Mouse (Mus musculus): Measurements from ENCODE around the gene Zfhx3. TPM values are rescaled to one million over a fixed set of nuclear protein-coding genes. Genes with fewer than 3 reads are reported as not detected.

The Zfhx3 gene
- polyA plus RNA-seq, 1 experiment from 2014 or later = 27.5 TPM

GRCm38 (mm10) chr8:108348352-108348751 lies 405.9 kb downstream of the Zfhx3 start:
- Histone ChIP-seq H3K9me3 (replicated peaks; ENCODE audit: control insufficient read depth, low read length) (no peaks in the 10 kb centered on the region), H3K27me3 (ENCODE audit: control insufficient read depth, insufficient read depth, low read length) (no peaks in the 10 kb centered on the region), H3K27ac (replicated peaks; ENCODE audit: low read depth, low read length) (no peak overlapping the region), H3K4me3 (ENCODE audit: low read depth, low read length) (no peak overlapping the region), H3K4me2 (ENCODE audit: low read depth, low read length) (no peak overlapping the region), H3K9ac (replicated peaks; ENCODE audit: low read length) (no peak overlapping the region), H3K36me3 (replicated peaks; ENCODE audit: control insufficient read depth, insufficient read depth, low read depth, low read length) (no peaks in the 10 kb centered on the region), H3K4me1 (ENCODE audit: control insufficient read depth, insufficient read depth, low read length) (no peaks in the 10 kb centered on the region)
- WGBS = 86% methylated on average over 14 of the region's 14 CpGs
- DNase-seq (ENCODE audit: low spot score) (no peak), ATAC-seq (replicated peaks; ENCODE audit: insufficient number of reproducible peaks, low FRiP score, low TSS enrichment, low read depth) (no peak)

- Histone ChIP-seq H3K4me2 (ENCODE audit: low read depth, low read length) (no peak overlapping the region), H3K36me3 (replicated peaks; ENCODE audit: control insufficient read depth, insufficient read depth, low read depth, low read length) (no peaks in the 10 kb centered on the region), H3K27ac (replicated peaks; ENCODE audit: low read depth, low read length) (no peak overlapping the region), H3K4me1 (ENCODE audit: control insufficient read depth, insufficient read depth, low read length) (no peaks in the 10 kb centered on the region), H3K4me3 (ENCODE audit: low read depth, low read length) (no peak overlapping the region), H3K27me3 (ENCODE audit: control insufficient read depth, insufficient read depth, low read length) (no peaks in the 10 kb centered on the region), H3K9me3 (replicated peaks; ENCODE audit: control insufficient read depth, low read length) (no peaks in the 10 kb centered on the region), H3K9ac (replicated peaks; ENCODE audit: low read length) (no peak overlapping the region)
- ATAC-seq (replicated peaks; ENCODE audit: insufficient number of reproducible peaks, low FRiP score, low TSS enrichment, low read depth) (no peak), DNase-seq (ENCODE audit: low spot score) (no peak)
- WGBS = 67% methylated on average over 4 of the region's 4 CpGs
Observed at GRCm38 (mm10) chr8:108348776-108349175, 406.3 kb downstream of the Zfhx3 start.

- 48% methylated on average over 10 of the region's 10 CpGs for WGBS
- peak; percentile 25 for DNase-seq (ENCODE audit: low spot score)
- no peak; the same call in 1 of the 2 replicates for ATAC-seq (replicated peaks; ENCODE audit: insufficient number of reproducible peaks, low FRiP score, low TSS enrichment, low read depth)
Observed at GRCm38 (mm10) chr8:108355119-108355777, 412.8 kb downstream of the Zfhx3 start.

GRCm38 (mm10) chr8:108361402-108361801 lies 419.0 kb downstream of the Zfhx3 start:
- Histone ChIP-seq H3K4me2 (ENCODE audit: low read depth, low read length) (no peak overlapping the region), H3K9ac (replicated peaks; ENCODE audit: low read length) (no peak overlapping the region), H3K4me3 (ENCODE audit: low read depth, low read length) (no peak overlapping the region), H3K9me3 (replicated peaks; ENCODE audit: control insufficient read depth, low read length) (no peaks in the 10 kb centered on the region), H3K4me1 (ENCODE audit: control insufficient read depth, insufficient read depth, low read length) (no peaks in the 10 kb centered on the region), H3K36me3 (replicated peaks; ENCODE audit: control insufficient read depth, insufficient read depth, low read depth, low read length) (no peaks in the 10 kb centered on the region), H3K27me3 (ENCODE audit: control insufficient read depth, insufficient read depth, low read length) (no peaks in the 10 kb centered on the region), H3K27ac (replicated peaks; ENCODE audit: low read depth, low read length) (no peak overlapping the region)
- ATAC-seq (replicated peaks; ENCODE audit: insufficient number of reproducible peaks, low FRiP score, low TSS enrichment, low read depth) (no peak), DNase-seq (ENCODE audit: low spot score) (no peak)
- 23% methylated on average over 4 of the region's 4 CpGs for WGBS

More at GRCm38 (mm10) chr8:108355119-108355777, 412.8 kb downstream of the Zfhx3 start:
- H3K9ac ChIP-seq (replicated peaks; ENCODE audit: low read length) = no peak overlapping the region
- H3K9me3 ChIP-seq (replicated peaks; ENCODE audit: control insufficient read depth, low read length) = no peaks in the 10 kb centered on the region
- no peaks in the 10 kb centered on the region for H3K4me1 ChIP-seq (ENCODE audit: control insufficient read depth, insufficient read depth, low read length)
- no peak overlapping the region for H3K27ac ChIP-seq (replicated peaks; ENCODE audit: low read depth, low read length)
- H3K4me3 ChIP-seq (ENCODE audit: low read depth, low read length) = no peak overlapping the region
- no peak overlapping the region for H3K4me2 ChIP-seq (ENCODE audit: low read depth, low read length)
- H3K27me3 ChIP-seq (ENCODE audit: control insufficient read depth, insufficient read depth, low read length) = no peaks in the 10 kb centered on the region
- no peaks in the 10 kb centered on the region for H3K36me3 ChIP-seq (replicated peaks; ENCODE audit: control insufficient read depth, insufficient read depth, low read depth, low read length)

GRCm38 (mm10) chr8:108362421-108362820 lies 420.0 kb downstream of the Zfhx3 start:
- DNase-seq (ENCODE audit: low spot score) (no peak), ATAC-seq (replicated peaks; ENCODE audit: insufficient number of reproducible peaks, low FRiP score, low TSS enrichment, low read depth) (no peak)

GRCm38 (mm10) chr8:108363435-108363834 lies 421.0 kb downstream of the Zfhx3 start:
- WGBS = 21% methylated on average over 5 of the region's 5 CpGs
- Histone ChIP-seq H3K27ac (replicated peaks; ENCODE audit: low read depth, low read length) (no peak overlapping the region), H3K9ac (replicated peaks; ENCODE audit: low read length) (peak overlapping the region; percentile 22; the same call in 1 of the 2 replicates), H3K9me3 (replicated peaks; ENCODE audit: control insufficient read depth, low read length) (no peaks in the 10 kb centered on the region), H3K4me1 (ENCODE audit: control insufficient read depth, insufficient read depth, low read length) (no peaks in the 10 kb centered on the region), H3K4me3 (ENCODE audit: low read depth, low read length) (no peak overlapping the region), H3K36me3 (replicated peaks; ENCODE audit: control insufficient read depth, insufficient read depth, low read depth, low read length) (no peaks in the 10 kb centered on the region), H3K4me2 (ENCODE audit: low read depth, low read length) (no peak overlapping the region), H3K27me3 (ENCODE audit: control insufficient read depth, insufficient read depth, low read length) (no peaks in the 10 kb centered on the region)
- ATAC-seq (replicated peaks; ENCODE audit: insufficient number of reproducible peaks, low FRiP score, low TSS enrichment, low read depth) (no peak), DNase-seq (ENCODE audit: low spot score) (no peak)

More at GRCm38 (mm10) chr8:108362421-108362820, 420.0 kb downstream of the Zfhx3 start:
- H3K4me2 ChIP-seq (ENCODE audit: low read depth, low read length) = no peak overlapping the region
- H3K27me3 ChIP-seq (ENCODE audit: control insufficient read depth, insufficient read depth, low read length) = no peaks in the 10 kb centered on the region
- 84% methylated on average over 9 of the region's 9 CpGs for WGBS
- no peaks in the 10 kb centered on the region for H3K4me1 ChIP-seq (ENCODE audit: control insufficient read depth, insufficient read depth, low read length)
- no peaks in the 10 kb centered on the region for H3K36me3 ChIP-seq (replicated peaks; ENCODE audit: control insufficient read depth, insufficient read depth, low read depth, low read length)
- no peak overlapping the region for H3K4me3 ChIP-seq (ENCODE audit: low read depth, low read length)
- no peak overlapping the region for H3K9ac ChIP-seq (replicated peaks; ENCODE audit: low read length)
- H3K27ac ChIP-seq (replicated peaks; ENCODE audit: low read depth, low read length) = no peak overlapping the region
- no peaks in the 10 kb centered on the region for H3K9me3 ChIP-seq (replicated peaks; ENCODE audit: control insufficient read depth, low read length)

- Histone ChIP-seq H3K27me3 (ENCODE audit: control insufficient read depth, insufficient read depth, low read length) (no peaks in the 10 kb centered on the region), H3K4me3 (ENCODE audit: low read depth, low read length) (no peak overlapping the region), H3K9ac (replicated peaks; ENCODE audit: low read length) (no peak overlapping the region), H3K4me2 (ENCODE audit: low read depth, low read length) (no peak overlapping the region), H3K27ac (replicated peaks; ENCODE audit: low read depth, low read length) (no peak overlapping the region), H3K4me1 (ENCODE audit: control insufficient read depth, insufficient read depth, low read length) (no peaks in the 10 kb centered on the region), H3K9me3 (replicated peaks; ENCODE audit: control insufficient read depth, low read length) (no peaks in the 10 kb centered on the region), H3K36me3 (replicated peaks; ENCODE audit: control insufficient read depth, insufficient read depth, low read depth, low read length) (no peaks in the 10 kb centered on the region)
- DNase-seq (ENCODE audit: low spot score) (no peak), ATAC-seq (replicated peaks; ENCODE audit: insufficient number of reproducible peaks, low FRiP score, low TSS enrichment, low read depth) (no peak)
- WGBS = 69% methylated on average over 8 of the region's 8 CpGs
Observed at GRCm38 (mm10) chr8:108363856-108364255, 421.4 kb downstream of the Zfhx3 start.

- H3K9me3 ChIP-seq (replicated peaks; ENCODE audit: control insufficient read depth, low read length) = no peaks in the 10 kb centered on the region
- no peak for DNase-seq (ENCODE audit: low spot score)
- H3K36me3 ChIP-seq (replicated peaks; ENCODE audit: control insufficient read depth, insufficient read depth, low read depth, low read length) = no peaks in the 10 kb centered on the region
- no peak for ATAC-seq (replicated peaks; ENCODE audit: insufficient number of reproducible peaks, low FRiP score, low TSS enrichment, low read depth)
- no peaks in the 10 kb centered on the region for H3K4me1 ChIP-seq (ENCODE audit: control insufficient read depth, insufficient read depth, low read length)
- no peaks in the 10 kb centered on the region for H3K27me3 ChIP-seq (ENCODE audit: control insufficient read depth, insufficient read depth, low read length)
- WGBS = 29% methylated on average over 6 of the region's 6 CpGs
- no peak overlapping the region for H3K4me2 ChIP-seq (ENCODE audit: low read depth, low read length)
- no peak overlapping the region for H3K4me3 ChIP-seq (ENCODE audit: low read depth, low read length)
- no peak overlapping the region for H3K27ac ChIP-seq (replicated peaks; ENCODE audit: low read depth, low read length)
- H3K9ac ChIP-seq (replicated peaks; ENCODE audit: low read length) = no peak overlapping the region
Observed at GRCm38 (mm10) chr8:108369081-108369480, 426.6 kb downstream of the Zfhx3 start.

Measured in embryonic facial prominence, embryonic 11.5 days (tissue).